Mouse (Mus musculus) MEL (cell line): ENCODE measurements around the gene Cmtm6.

ENCODE experiments used
- CTCF ChIP-seq, 3 experiments: IDR thresholded peaks in 2 of 3; conservative IDR thresholded peaks in 1 of 3; 2 replicates each; pipeline ENCODE4 v1.5.1; 2011 to 2012; ENCODE audit warnings: low read length in 3 of 3, low read depth in 2 of 3, mild to moderate bottlenecking in 2 of 3, improper control_type of control experiment in 1 of 3, inconsistent platforms in 1 of 3, mixed read lengths in 1 of 3, moderate library complexity in 1 of 3; ENCODE audit not compliant: control insufficient read depth in 1 of 3, insufficient read depth in 1 of 3, poor library complexity in 1 of 3, severe bottlenecking in 1 of 3
- EP300 ChIP-seq, 2 experiments: IDR thresholded peaks; 2 replicates each; pipeline ENCODE4 v1.6.1; 2011; ENCODE audit warnings: improper control_type of control experiment in 2 of 2, low read length in 2 of 2, low read depth in 1 of 2, mild to moderate bottlenecking in 1 of 2
- POLR2A ChIP-seq, 2 experiments: IDR thresholded peaks; 2 replicates each; pipeline ENCODE4 v1.6.1; 2011 to 2012; ENCODE audit warnings: low read length in 2 of 2, mild to moderate bottlenecking in 2 of 2, control low read depth in 1 of 2, improper control_type of control experiment in 1 of 2, low read depth in 1 of 2, moderate library complexity in 1 of 2; ENCODE audit not compliant: control insufficient read depth in 1 of 2, insufficient read depth in 1 of 2, poor library complexity in 1 of 2

- TF ChIP-seq EP300 (IDR thresholded peaks at IDR 0.05; ENCODE audit: low read depth in 1 of 2, low read length in 2 of 2) (no peak), CTCF (IDR thresholded peaks at IDR 0.05 in 2 of 3, conservative IDR thresholded peaks at IDR 0.05 in 1 of 3; ENCODE audit: control insufficient read depth in 1 of 3, insufficient read depth in 1 of 3, low read depth in 2 of 3, low read length in 3 of 3, poor library complexity in 1 of 3, severe bottlenecking in 1 of 3) (no peak), POLR2A (IDR thresholded peaks at IDR 0.05; ENCODE audit: control insufficient read depth in 1 of 2, insufficient read depth in 1 of 2, low read depth in 1 of 2, low read length in 2 of 2, poor library complexity in 1 of 2) (no peak)
These were observed 30.9 kb downstream of the Cmtm6 start for GRCm38 (mm10) chr9:114761848-114762247.
